Mouse (Mus musculus): ENCODE results near the gene Dpy19l1.
A peak's percentile ranks its signal among the peaks of the same experiment; 100 is the strongest.

Dpy19l1 gene

DNA sequence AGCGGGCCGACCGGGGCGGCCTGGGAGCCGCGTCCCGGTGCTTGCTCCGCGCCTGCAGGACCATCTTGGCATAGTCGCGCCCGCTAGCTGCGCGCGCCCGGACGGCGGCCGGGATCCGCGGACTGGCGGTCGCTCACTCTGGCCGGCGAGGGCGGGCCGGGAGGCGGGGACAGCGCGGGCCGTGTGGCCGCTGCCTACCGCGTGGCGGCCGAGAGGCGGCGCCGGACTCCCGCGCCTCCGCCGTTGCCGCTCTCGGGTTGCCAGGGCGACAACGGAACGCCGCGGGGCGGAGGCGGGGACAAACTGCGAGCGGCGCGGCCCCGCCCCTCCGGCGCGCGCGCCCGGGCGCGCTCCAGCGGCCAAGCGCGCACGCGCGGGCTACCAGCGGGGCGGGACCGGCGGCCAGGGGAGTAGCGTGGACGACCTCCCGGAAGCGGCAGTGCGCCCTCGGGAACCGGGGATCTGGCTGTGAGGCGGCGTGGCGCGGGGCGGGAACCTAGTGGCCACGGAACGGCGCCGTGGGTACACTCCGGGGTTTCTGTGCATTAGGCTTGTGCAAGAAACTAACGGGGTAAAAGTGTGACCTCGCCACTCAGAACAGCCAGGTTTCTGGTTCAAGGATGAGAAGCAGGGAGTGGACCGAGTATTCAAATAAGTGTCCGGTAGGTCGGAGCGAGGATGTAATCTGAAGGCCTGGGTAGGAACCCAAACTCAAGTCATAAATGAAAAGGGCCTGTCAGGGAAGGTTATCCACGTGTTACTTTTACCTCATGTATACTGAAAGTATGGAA, at the start of gene Dpy19l1:
Dpy19l1 (minus strand) TSS at position 74 of the 791 bp plus-strand sequence.
- peak; percentile 93 to 94 for DNase-seq (ENCODE audit: low spot score in 2 of 2)

- no peak for DNase-seq (ENCODE audit: low spot score in 2 of 2)
These were observed 35.2 kb upstream of the Dpy19l1 start for GRCm38 (mm10) chr9:24538159-24538558.

- DNase-seq (ENCODE audit: low spot score in 2 of 2) = peak; percentile 90
These were observed 13.7 kb upstream of the Dpy19l1 start for GRCm38 (mm10) chr9:24516575-24517139.

DNA sequence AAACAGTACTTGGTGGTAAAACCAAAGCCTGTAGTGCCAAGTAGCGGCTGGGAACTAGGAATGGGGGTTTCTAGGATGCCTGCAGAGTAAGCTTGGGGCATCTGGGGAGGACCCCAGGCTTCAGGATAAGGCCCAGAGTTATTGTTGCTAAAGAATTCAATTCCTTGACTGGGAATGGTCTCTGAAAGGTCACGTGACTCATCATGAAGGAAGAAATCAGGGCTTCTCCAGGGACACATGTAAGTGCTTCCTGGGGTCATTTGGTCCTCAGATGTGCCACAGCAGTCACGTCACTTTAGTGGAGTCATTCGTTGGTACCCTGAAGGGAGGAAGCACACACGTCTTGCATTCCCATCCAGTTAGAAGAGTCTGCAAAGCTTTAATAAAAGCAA, 11.1 kb upstream of the Dpy19l1 start:
- DNase-seq (ENCODE audit: low spot score in 2 of 2) = no peak

- DNase-seq (ENCODE audit: low spot score in 2 of 2) = no peak
These were observed 10.5 kb upstream of the Dpy19l1 start for GRCm38 (mm10) chr9:24513290-24514077.

GRCm38 (mm10) chr9:24512121-24512539, 9.2 kb upstream of the Dpy19l1 start:
- DNase-seq (ENCODE audit: low spot score in 2 of 2) = no peak

- DNase-seq (ENCODE audit: low spot score in 2 of 2) = no peak
These were observed 8.6 kb upstream of the Dpy19l1 start for GRCm38 (mm10) chr9:24511371-24512120.

DNA sequence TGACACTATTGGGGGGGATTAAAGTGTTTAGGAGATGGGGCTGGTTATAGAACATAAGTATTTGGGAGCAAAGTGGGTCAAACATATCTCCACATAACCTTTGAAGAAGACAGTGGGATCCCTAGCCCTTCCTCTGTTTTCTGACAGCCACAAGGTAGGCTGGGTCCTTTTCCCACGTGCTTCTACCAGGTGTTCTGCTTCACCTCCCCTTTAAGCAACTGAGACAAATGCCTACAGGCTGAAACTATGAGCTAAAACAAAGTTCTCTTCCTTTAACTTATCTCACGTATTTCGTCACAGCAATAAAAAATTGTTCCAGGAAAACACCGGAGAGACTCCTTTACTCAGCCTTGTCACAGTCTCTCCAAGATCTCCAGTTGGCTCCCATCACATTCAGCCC, 5.9 kb upstream of the Dpy19l1 start:
- no peak for DNase-seq (ENCODE audit: low spot score in 2 of 2)

GRCm38 (mm10) chr9:24506510-24506909, 3.6 kb upstream of the Dpy19l1 start:
- DNase-seq (ENCODE audit: low spot score in 2 of 2) = no peak

GRCm38 (mm10) chr9:24505017-24505763, 2.2 kb upstream of the Dpy19l1 start:
- no peak for DNase-seq (ENCODE audit: low spot score in 2 of 2)

- no peak for DNase-seq (ENCODE audit: low spot score in 2 of 2)
These were observed 1.4 kb upstream of the Dpy19l1 start for GRCm38 (mm10) chr9:24504381-24504780.

GRCm38 (mm10) chr9:24503858-24504219, 899 bp upstream of the Dpy19l1 start:
- peak in 1 of 2 experiments; percentile 34 for DNase-seq (ENCODE audit: low spot score in 2 of 2)

DNA sequence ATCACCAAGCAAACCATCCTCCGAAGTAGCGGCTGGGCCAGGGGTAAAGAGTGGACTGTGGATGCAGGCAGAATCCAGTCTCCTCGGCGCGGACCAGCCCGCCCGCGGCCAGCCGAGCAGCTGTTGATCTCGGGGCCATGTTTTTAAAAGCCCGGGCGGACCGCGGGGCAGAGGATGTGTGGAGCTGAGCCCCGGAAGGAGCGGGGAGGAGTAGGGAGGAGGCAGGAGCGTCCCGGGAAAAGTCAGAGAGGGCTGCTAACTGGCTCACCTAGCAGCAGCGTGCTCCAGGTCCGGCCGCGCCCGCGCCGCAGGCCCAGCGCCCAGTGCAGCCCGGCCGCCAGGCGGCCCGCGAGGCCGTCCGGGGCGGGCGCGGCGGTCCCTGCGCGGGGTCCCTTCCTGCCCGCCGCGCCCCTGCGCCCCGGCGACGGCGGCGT, 352 bp downstream of the Dpy19l1 start:
- peak; percentile 39 to 58 for DNase-seq (ENCODE audit: low spot score in 2 of 2)

- DNase-seq (ENCODE audit: low spot score in 2 of 2) = no peak
These were observed 1.3 kb downstream of the Dpy19l1 start for GRCm38 (mm10) chr9:24501618-24502017.

- no peak for DNase-seq (ENCODE audit: low spot score in 2 of 2)
These were observed 6.7 kb downstream of the Dpy19l1 start for GRCm38 (mm10) chr9:24496226-24496625.

DNA sequence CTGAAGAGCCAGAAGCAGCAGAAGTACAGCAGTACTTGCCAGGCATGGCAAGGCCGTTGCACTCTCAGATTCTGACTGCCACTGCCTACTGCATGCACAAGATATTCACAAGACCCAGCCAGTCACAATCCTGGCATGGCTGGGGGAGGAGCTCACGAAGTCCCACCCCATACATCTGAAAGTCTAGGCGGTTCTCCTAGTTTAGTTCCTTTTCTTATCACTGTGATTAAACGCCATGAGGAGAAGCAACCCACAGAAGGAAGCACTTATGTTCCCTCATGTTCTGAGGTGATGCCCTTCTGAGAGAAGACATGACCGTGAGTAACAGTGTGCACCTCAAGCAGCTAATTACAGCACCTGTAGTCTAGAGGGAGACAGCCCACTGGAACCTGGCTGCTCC, 12.4 kb downstream of the Dpy19l1 start:
- DNase-seq (ENCODE audit: low spot score in 2 of 2) = no peak

DNA sequence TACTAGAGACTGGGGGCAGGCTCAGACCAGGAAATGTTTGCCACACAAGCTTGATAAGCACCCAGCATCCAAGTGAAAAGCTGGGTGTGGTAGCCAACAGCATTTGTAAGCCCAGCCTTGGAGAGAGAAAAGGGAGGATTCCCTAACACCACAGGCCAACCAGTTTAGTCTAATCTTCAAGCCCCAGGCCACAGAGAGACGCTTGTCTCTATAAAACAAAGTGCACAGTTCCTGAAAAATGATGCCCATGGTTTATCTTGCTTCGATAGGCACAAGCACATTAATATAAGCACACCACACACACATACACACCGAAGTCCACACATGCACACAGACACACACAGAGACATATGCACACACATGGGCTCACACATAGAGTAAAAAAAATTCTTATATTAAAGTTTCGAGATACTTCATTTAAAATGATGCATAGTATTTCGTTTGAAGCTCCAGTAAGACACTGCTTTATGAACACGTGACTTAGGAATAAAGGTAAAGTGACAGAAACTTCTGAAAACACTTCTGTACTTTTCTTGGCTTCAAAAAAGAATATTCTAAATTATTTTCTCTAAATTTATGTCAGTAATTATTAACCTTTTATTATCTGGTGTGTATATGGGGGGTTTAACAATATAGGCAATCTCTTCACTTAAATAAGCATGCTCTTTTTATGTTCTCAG, 14.4 kb downstream of the Dpy19l1 start:
- no peak for DNase-seq (ENCODE audit: low spot score in 2 of 2)

GRCm38 (mm10) chr9:24482375-24482774, 20.6 kb downstream of the Dpy19l1 start:
- DNase-seq (ENCODE audit: low spot score in 2 of 2) = no peak

DNA sequence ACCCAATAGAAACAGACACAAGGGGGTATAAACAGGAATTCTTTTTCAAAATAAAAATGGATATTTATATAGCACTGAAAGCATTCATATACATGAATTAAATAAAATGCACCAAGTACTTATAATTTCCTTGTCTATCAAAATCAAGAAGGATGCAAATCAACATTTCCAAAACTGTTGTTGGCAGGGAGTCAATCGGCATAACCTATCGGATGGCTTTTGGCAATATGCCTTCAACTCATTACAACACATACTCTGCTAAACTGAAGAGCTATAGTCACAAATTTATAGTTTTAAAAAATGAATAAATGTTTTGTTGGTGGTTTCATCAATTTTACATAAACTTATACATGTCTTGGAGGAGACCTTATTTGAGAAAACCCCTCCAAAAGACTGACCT, 25.7 kb downstream of the Dpy19l1 start:
- no peak for DNase-seq (ENCODE audit: low spot score in 2 of 2)

DNA sequence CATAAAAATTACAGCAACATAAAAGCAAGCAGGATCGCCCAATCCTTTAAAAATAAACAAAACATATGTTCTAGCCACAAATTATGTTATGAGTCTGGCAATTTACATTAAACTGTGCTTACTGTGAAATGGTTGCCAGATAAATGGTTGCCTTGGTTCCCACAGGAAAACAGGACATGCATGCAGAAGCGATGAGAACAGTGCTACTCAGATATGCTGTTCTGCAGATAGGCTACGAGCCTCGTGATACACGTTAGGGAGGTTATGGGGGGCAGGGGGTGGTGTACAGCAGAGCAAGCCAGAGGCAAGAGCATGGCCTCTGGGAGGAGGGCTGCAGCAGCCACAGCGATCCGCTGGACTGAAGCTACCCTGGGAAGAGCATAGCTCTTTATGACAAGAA, 29.1 kb downstream of the Dpy19l1 start:
- DNase-seq (ENCODE audit: low spot score in 2 of 2) = no peak

GRCm38 (mm10) chr9:24472514-24472913, 30.4 kb downstream of the Dpy19l1 start:
- DNase-seq (ENCODE audit: low spot score in 2 of 2) = no peak
